Mouse (Mus musculus) liver, adult 2 months (tissue): ENCODE data around the gene Rem1. TPM values are rescaled to one million over a fixed set of nuclear protein-coding genes. Genes with fewer than 3 reads are reported as not detected.

Experiments
- DNase-seq: peaks from one replicate; pipeline ENCODE4 v3.0.0-alpha.2; 2011; ENCODE audit warnings: low read depth, low spot score; ENCODE audit errors: extremely low read depth
- H3K27ac ChIP-seq: fragments of 200-500 bp; replicated peaks from 2 replicates; pipeline ENCODE4 v1.5.1; 2012; ENCODE audit warnings: low read depth, mild to moderate bottlenecking, control low read depth, inconsistent platforms, low read length; ENCODE audit not compliant: insufficient read depth
- H3K27me3 ChIP-seq: fragments of 200-500 bp; 2 replicates; pipeline ENCODE4 v1.6.1; 2012; ENCODE audit warnings: mild to moderate bottlenecking, moderate library complexity, low read length, inconsistent platforms; ENCODE audit not compliant: control insufficient read depth, insufficient read depth
- H3K36me3 ChIP-seq: fragments of 200-500 bp; 2 replicates; pipeline ENCODE4 v1.6.1; 2012; ENCODE audit warnings: low read length, inconsistent platforms; ENCODE audit not compliant: control insufficient read depth, insufficient read depth
- H3K4me1 ChIP-seq: fragments of 200-500 bp; 2 replicates; pipeline ENCODE4 v1.6.1; 2011; ENCODE audit warnings: low read length; ENCODE audit not compliant: control insufficient read depth, insufficient read depth
- H3K4me3 ChIP-seq: fragments of 200-500 bp; 2 replicates; pipeline ENCODE4 v1.5.1; 2011; ENCODE audit warnings: low read depth, mild to moderate bottlenecking, control low read depth, low read length, moderate library complexity; ENCODE audit not compliant: insufficient read depth
- H3K79me2 ChIP-seq: fragments of 200-500 bp; 2 replicates; pipeline ENCODE4 v1.6.1; 2012; ENCODE audit warnings: inconsistent platforms, mild to moderate bottlenecking, low read length, moderate library complexity; ENCODE audit not compliant: control insufficient read depth, insufficient read depth
- H3K9ac ChIP-seq: fragments of 200-500 bp; 2 replicates; pipeline ENCODE4 v1.6.1; 2012; ENCODE audit warnings: low read depth, mild to moderate bottlenecking, control low read depth, inconsistent platforms, low read length
- CTCF ChIP-seq: fragments of 200-500 bp; IDR thresholded peaks from 2 replicates; pipeline ENCODE4 v1.5.1; 2011; ENCODE audit warnings: low read depth, low read length, control low read depth
- POLR2A ChIP-seq: fragments of 200-500 bp; IDR thresholded peaks from 2 replicates; pipeline ENCODE4 v1.6.1; 2011; ENCODE audit warnings: low read length, control low read depth; ENCODE audit not compliant: insufficient read depth; ENCODE audit errors: extremely low read depth
- WGBS: fragments of 180-500 bp; shearing (Covaris S2); methylation state at CpG from one replicate; pipeline ENCODE4 v1.1.7; 2018; 5-methylcytosine and 5-hydroxymethylcytosine counted together
- polyA plus RNA-seq: library from polyadenylated mRNA; depleted of rRNA; stranded (reverse); fragments of >200 nt; gene quantifications from 2 replicates; pipeline ENCODE4 v1.2.3, GENCODE M21; 2012
- total RNA-seq: library from RNA; depleted of rRNA; stranded (reverse); fragments of >200 nt; gene quantifications from 2 replicates; pipeline ENCODE4 v1.2.3, GENCODE M21; 2014

The Rem1 gene
- total and polyA plus RNA-seq, 2 experiments: 0.32 to 0.65 TPM

- Histone ChIP-seq H3K36me3 (no peaks in the 10 kb centered on the region), H3K27ac (no peak overlapping the region), H3K9ac (no peak overlapping the region), H3K27me3 (no peaks in the 10 kb centered on the region), H3K4me1 (no peaks in the 10 kb centered on the region), H3K79me2 (no peaks in the 10 kb centered on the region), H3K4me3 (no peak overlapping the region)
- WGBS: 87% methylated on average over 13 of the region's 13 CpGs
- TF ChIP-seq POLR2A (no peak), CTCF (no peak)
- DNase-seq: no peak
These were observed 4.6 kb upstream of the Rem1 start for GRCm38 (mm10) chr2:152622151-152622550.

DNA sequence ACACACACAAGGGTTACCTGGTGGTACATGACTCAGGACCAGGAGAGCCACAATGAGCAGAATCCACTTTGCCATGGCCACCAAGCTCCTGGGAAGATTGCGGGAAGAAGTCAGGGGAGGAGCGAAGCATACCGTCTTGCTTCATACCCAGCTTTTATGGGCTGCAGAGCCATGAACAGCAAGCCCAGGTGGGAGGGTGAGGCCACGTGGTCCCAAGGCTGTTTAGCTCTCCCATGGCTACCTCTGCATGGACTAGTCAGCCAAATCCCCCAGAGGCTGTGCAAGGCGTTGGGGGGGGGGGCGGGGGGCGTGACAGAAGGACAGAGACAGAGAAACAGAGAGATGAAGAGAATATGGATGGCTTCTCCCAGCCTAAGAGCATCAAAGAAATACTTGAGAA, 3.8 kb upstream of the Rem1 start, which contains the start of gene Defb25:
Defb25 (minus strand) TSS at position 101 of the 400 bp plus-strand sequence.
- Histone ChIP-seq H3K27ac (no peak within 1 kb of the TSS), H3K36me3 (no peaks in the 10 kb centered on the region), H3K9ac (no peak within 1 kb of the TSS), H3K4me3 (no peak within 1 kb of the TSS), H3K27me3 (no peaks in the 10 kb centered on the region), H3K79me2 (no peaks in the 10 kb centered on the region), H3K4me1 (no peaks in the 10 kb centered on the region)
- WGBS: 75% methylated on average over 7 of the region's 7 CpGs
- no peak for TF ChIP-seq CTCF
- TF ChIP-seq POLR2A: no peak
- no peak for DNase-seq

GRCm38 (mm10) chr2:152624566-152624965, 2.2 kb upstream of the Rem1 start:
- WGBS: 95% methylated on average over 2 of the region's 2 CpGs
- TF ChIP-seq CTCF: no peak
- no peak for TF ChIP-seq POLR2A
- no peaks in the 10 kb centered on the region for H3K36me3 ChIP-seq
- H3K79me2 ChIP-seq: no peaks in the 10 kb centered on the region
- no peak for DNase-seq
- no peak overlapping the region for H3K27ac ChIP-seq
- H3K4me1 ChIP-seq: peaks cover 4% of the 10 kb centered on the region
- H3K27me3 ChIP-seq: no peaks in the 10 kb centered on the region
- H3K9ac ChIP-seq: no peak overlapping the region
- H3K4me3 ChIP-seq: no peak overlapping the region

- TF ChIP-seq CTCF: no peak
- TF ChIP-seq POLR2A: no peak
- WGBS: 10% methylated on average over 1 of the region's 1 CpGs
These were observed 1.5 kb upstream of the Rem1 start for GRCm38 (mm10) chr2:152625256-152625655.

GRCm38 (mm10) chr2:152628066-152628465, 1.3 kb downstream of the Rem1 start:
- peaks cover 4% of the 10 kb centered on the region for H3K4me1 ChIP-seq
- no peaks in the 10 kb centered on the region for H3K36me3 ChIP-seq
- DNase-seq: no peak
- no peaks in the 10 kb centered on the region for H3K79me2 ChIP-seq
- no peaks in the 10 kb centered on the region for H3K27me3 ChIP-seq
- no peak overlapping the region for H3K27ac ChIP-seq
- TF ChIP-seq CTCF (no peak), POLR2A (no peak)
- peak overlapping the region; percentile 18; the same call in 1 of the 2 replicates for H3K4me3 ChIP-seq
- 63% methylated on average over 17 of the region's 17 CpGs for WGBS
- H3K9ac ChIP-seq: no peak overlapping the region

More at GRCm38 (mm10) chr2:152625256-152625655, 1.5 kb upstream of the Rem1 start:
- Histone ChIP-seq H3K36me3 (no peaks in the 10 kb centered on the region), H3K9ac (no peak overlapping the region), H3K4me3 (no peak overlapping the region), H3K4me1 (peaks cover 4% of the 10 kb centered on the region), H3K79me2 (no peaks in the 10 kb centered on the region), H3K27ac (no peak overlapping the region), H3K27me3 (no peaks in the 10 kb centered on the region)
- DNase-seq: no peak

GRCm38 (mm10) chr2:152629239-152629638, 2.5 kb downstream of the Rem1 start:
- no peak overlapping the region for H3K9ac ChIP-seq
- no peak overlapping the region for H3K4me3 ChIP-seq
- peak; percentile 52 for DNase-seq
- no peaks in the 10 kb centered on the region for H3K36me3 ChIP-seq
- WGBS: 14% methylated on average over 3 of the region's 3 CpGs
- TF ChIP-seq POLR2A (no peak), CTCF (no peak)
- H3K4me1 ChIP-seq: peaks cover 4% of the 10 kb centered on the region
- no peak overlapping the region for H3K27ac ChIP-seq
- H3K27me3 ChIP-seq: 0 out of 2 replicates have a peak, but pooled peaks cover 2% of the 10 kb centered on the region
- no peaks in the 10 kb centered on the region for H3K79me2 ChIP-seq
